In the genomic region with DNA sequence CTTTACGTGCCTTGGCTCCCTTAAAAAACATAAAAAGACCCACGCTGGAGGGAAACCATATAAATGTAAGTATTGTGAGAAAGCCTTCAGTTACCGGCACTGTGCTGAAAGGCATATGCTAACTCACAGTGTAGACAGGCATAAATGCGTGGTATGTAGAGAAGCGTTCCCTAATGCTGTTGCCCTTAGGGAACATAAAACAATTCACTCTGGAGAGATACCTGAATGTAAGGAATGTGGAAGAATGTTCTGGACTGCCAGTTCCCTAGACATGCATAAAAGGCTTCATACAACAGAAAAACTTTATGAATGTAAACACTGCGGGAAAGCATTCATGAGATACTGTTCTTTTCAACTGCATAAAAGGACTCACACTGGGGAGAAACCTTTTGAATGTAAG, we compare ENCODE assay signal across 20 mouse cellular contexts.
"Had no signal": no experiment of that assay in that cellular context is flagged by ENCODE, and none has a peak within 500 bp of the region (broad histone marks: within the 10 kb centered on the region; RNA-seq: fewer than 3 reads in every experiment).

No protein-coding gene starts in this region.

- H3K4me3 ChIP-seq: liver, embryonic 13.5 days; megakaryocyte, embryonic 14.5 days; midbrain, embryonic 10.5 days; neural tube, embryonic 12.5 days; neural tube, embryonic 15.5 days; stomach, embryonic 15.5 days had no signal

- H3K9me3 ChIP-seq: liver, embryonic 13.5 days; neural tube, embryonic 15.5 days; stomach, embryonic 15.5 days had no signal

- H3K27ac ChIP-seq: liver, embryonic 13.5 days; midbrain, embryonic 10.5 days; neural tube, embryonic 12.5 days; neural tube, embryonic 15.5 days; stomach, embryonic 15.5 days had no signal

- ATAC-seq: intestine, embryonic 16.5 days had no signal

- H3K9ac ChIP-seq: liver, embryonic 13.5 days; lung, embryonic 14.5 days; neural tube, embryonic 12.5 days; neural tube, embryonic 15.5 days; stomach, embryonic 15.5 days had no signal

- DNase-seq: kidney, adult 18-20 months; kidney, adult 9 months; kidney, postnatal 14 days; kidney, postnatal 4 days; liver, embryonic 13.5 days; lung, embryonic 14.5 days; lung, postnatal 10 days; midbrain, embryonic 14.5 days; retina, postnatal 1 day; right cerebral cortex, postnatal 25 days; spleen, adult 18-20 months; thymus, adult 2 months; thymus, postnatal 14 days; thymus, postnatal 4 days had no signal

- H3K4me2 ChIP-seq: liver, embryonic 13.5 days; lung, embryonic 14.5 days; neural tube, embryonic 12.5 days; neural tube, embryonic 15.5 days; stomach, embryonic 15.5 days had no signal

- H3K4me1 ChIP-seq: liver, embryonic 13.5 days; midbrain, embryonic 10.5 days; neural tube, embryonic 12.5 days; neural tube, embryonic 15.5 days; stomach, embryonic 15.5 days had no signal

- H3K27me3 ChIP-seq: liver, embryonic 13.5 days; megakaryocyte, embryonic 14.5 days; neural tube, embryonic 12.5 days; neural tube, embryonic 15.5 days; stomach, embryonic 15.5 days had no signal
